Mouse (Mus musculus) spleen, postnatal 10 days (tissue): ENCODE measurements around the gene F5.
"Not testable (repeated sequence)": the region's sequence is repeated elsewhere in the genome, so short reads cannot be mapped to it uniquely, and the experiment has no call there.

Source experiments
- DNase-seq, 2 experiments: peaks; one replicate each; pipeline ENCODE4 v3.0.0; 2021 to 2022; ENCODE audit warnings: low spot score in 2 of 2

The F5 gene

DNA sequence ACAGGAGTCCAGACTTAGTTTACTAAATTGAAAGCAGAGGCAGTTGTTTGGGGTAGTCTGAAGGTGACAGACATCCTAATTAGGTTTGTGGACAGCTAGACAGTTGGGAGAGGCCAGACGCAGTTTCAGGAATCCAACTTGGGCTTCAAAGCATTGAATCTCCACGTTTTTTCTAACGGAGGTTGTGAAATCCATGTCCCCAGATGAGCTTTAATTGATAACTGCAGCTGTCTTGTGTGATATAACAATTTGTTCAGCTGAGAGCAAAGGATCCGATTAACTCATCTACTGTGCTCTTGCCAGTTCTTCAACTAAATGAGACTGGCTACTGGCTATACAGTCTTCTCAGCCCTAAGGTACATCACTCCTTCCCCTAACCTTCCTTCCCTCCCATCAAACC is 6.9 kb downstream of the F5 start:
- DNase-seq, result no peak

DNA sequence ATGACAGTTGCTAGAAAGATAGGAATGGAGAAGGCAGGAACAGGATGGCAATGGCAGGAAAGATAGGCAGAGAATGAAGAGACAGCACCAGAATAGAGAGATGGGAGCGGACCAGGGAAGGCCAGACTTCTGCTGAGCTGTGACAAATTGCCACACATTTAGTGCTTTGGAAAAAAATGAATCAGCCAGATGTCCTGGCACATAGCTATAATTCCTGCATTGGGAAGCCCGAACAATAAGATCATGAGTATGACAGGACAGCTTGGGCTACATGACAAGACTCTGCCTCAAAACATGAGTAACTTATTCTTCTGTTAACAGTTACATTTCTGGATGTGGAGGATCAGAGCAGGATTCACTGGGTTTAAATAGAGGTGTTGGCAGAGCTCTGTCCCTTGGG is 8.1 kb downstream of the F5 start:
- DNase-seq, result no peak

DNA sequence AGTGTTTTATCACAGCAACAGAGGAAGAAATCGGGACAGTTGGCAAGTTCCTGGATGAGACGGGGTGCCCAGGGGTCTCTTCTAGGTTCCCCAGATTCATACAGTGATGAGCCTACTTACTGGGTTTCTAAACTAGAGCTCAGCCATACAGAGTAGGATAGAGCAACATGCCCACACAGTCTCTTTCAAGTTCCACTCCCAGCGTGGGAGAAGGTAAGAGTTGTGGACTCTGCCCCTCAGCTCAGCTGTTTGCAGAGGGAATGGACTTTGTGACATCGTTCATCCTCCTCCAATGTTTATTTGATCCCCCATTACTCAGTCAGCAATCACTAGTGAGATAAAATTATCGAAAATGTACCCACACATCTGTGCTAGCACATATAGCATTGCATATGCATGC is 11.1 kb downstream of the F5 start:
- no peak for DNase-seq

DNA sequence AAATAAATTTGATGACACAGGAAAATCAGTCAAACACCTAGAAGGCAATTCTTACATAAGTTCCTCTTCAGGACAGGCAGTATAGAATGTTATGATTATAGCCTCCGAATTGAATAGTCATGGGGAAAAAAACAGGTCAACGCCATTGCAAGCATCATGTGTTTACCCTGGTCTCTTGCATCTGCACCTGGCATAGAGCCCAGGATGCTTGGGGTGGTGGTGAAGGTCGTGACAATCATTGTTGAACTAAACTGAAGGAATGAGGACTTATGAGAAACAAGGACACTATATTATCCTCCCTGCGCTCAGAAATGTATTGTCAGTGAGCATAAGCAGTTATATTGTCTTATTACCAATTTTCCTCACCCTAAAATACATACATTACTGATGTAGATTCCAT is 17.2 kb downstream of the F5 start:
- no peak for DNase-seq

DNA sequence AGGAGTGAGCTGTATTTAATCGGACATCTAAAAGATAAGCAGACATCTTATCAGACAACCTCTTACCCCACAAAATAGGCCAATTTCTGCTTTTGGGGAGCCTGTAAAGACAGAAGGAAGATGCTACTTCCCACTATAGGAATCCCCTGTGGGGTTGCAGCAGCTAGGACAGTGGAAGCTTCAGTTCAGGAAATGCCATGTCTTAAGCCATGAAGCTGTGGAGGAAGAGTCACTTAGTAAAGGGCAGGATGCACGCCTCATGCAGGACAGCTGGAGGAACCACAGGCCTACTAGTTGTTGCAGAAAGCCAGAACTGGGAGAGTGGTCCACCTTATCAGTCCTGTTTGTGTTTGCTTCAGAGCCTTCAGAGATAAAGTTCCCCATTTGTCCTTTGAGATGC is 18.8 kb downstream of the F5 start:
- DNase-seq, result no peak

DNA sequence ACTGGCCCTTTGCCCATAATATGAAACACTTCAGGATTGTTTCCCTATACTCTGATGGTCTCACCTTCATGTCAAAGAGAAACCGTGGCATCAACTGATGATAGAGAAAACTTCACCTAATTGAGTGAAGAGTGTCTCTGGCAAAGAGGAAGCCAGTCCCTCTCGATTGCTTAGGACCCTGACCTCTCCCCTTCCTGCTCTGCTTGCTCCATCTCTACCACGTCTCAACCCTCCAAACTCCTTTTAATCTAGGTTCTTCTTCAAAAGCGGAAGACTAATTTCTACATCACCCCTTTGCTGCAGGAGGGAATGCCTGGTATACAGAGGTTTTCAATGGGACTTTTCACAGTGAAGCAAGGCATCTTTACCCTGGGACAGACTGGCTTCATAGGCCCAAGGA is 21.5 kb downstream of the F5 start:
- no peak for DNase-seq

DNA sequence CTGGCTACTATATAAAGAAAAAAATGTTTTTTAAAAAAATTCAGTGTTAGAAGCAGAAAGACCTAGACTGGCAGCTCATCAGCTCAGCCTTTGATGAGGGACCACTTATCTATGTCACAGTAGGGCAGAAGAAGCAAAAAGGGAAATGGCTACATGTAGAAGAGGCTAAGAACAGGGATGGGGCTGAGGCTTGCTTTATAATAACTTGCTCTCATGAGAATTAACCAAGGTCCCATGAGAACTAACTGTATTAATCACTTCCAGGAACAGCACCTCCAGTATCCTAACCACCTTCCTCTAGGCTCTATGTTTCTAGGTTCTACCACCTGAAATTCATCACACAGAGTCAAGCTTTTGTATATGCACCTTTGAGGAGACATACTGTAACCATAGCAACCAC is 25.2 kb downstream of the F5 start:
- no peak for DNase-seq

DNA sequence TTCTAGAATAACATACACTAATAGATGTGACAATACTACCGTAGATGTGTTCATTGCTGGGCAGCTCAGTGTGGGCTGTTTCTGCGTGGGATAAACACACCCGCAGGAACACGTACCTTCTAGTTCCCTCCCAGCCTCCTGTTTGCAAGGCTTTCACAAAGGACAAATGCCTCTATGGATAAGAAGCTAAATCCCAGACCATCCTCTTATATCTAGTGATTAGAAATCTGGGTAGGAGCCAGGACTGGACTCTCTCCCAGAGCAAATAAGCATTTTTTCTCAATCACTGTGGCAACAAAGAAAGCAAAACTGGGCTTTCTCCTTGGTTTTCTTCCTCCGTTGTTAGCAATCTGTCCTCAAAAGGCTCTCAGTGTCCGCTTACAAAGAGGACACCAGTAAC is 26.8 kb downstream of the F5 start:
- no peak for DNase-seq

DNA sequence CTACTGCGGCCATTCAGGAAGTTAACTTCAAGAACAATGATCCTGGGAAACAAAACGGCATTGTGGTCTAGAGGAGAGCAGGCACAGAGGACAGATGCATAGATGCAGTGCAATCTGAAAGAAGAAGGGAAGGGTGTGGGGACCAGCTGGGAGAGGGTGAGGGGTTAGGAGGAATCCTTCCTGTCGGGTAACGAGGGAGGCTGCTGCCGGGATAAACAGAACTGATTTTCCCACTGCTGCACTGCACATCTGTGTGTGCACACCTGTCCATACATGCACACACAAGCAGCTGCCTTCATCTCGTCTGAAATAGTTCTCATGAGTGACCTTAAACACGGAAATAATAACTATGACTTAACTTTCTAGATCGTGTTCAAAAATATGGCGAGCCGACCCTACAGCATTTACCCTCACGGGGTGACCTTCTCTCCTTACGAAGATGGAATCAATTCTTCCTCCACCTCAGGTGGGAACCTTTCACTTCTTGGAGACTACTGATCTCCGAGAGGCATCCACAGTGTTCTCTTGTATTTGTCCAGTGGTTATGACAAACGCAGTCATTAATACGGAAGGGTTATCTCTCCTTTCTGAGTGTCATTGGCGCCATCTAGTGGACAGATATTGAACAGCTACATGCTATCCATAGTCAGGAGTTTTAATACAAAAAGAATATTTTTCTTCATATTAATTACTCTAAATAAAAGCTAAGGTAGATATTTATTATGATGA is 32.7 kb downstream of the F5 start:
- peak; percentile 49 to 78 for DNase-seq

DNA sequence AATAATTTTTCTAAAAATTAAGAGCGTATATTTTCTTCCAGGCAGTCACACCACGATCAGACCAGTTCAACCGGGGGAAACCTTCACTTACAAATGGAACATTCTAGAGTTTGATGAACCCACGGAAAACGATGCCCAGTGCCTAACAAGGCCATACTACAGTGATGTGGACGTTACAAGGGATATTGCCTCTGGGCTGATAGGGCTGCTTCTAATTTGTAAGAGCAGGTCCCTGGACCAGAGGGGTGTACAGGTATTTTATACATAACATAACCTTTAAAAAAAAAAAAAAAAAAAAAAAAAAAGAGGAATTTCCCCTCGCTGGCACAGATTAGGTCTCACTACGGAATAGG is 33.2 kb downstream of the F5 start:
- no peak for DNase-seq

DNA sequence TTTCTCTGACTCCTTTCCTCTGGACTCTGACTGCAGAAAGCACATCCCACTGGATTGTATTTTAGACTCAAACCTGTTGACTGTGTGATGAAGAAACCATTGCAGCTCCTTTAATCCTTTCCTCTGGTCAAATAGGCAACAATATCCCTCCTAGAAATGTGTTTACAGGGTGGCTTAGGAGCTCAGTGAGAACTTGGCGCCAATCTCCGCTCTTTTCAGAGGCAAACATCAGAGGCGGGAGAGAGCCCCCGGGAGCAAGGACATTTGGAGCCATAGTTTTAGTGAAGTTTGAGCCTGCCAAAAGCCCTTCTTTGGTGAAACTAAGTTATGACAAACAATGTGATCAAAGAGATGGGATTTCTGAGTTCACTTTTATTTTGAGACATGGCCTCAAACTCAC is 33.7 kb downstream of the F5 start:
- no peak for DNase-seq

DNA sequence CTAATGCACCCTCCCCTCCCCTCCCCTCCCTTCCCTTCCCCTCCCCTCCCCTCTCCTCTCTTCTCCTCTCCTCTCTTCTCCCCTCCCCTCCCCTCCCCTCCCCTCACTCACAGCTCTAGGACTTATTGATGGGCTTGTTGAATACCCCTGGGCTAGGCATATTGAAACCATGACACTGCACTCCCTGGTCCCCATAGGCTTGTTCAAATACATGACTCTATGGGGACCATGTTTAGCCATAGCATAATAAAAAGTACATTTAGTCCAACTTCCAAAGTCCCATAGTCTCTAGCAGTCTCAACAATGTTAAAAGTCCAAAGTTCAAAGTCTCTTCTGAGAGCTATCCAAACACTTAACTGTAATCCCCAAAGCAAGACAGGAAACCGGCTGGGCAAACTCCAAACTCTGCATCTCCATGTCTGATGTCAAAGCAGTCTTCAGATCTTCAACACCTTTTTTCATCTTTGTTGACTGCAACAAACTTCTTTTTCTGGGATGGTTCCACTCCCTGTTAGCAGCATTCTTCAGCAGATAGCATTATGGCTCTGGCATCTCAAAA is 35.4 kb downstream of the F5 start:
- DNase-seq, result no peak

DNA sequence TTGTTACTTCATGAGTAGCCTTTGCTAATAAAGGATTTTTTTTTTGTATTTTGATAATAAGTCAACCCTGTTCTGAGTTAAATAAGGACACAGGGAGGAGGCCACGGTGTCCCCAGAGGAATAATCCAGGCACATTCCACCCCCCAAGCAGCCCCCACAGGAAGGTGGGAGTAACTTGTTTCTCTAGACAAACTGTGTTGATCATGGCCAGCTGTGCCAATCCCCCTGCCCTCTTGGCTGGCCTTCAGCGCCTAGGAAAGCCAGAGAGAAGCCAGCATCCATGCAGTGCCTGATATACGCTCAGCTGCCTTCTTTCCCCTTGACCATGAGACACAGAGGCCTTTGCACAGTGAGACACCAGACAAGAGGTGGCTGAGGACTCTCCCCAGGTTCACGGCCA is 47.9 kb downstream of the F5 start:
- DNase-seq, result no peak

DNA sequence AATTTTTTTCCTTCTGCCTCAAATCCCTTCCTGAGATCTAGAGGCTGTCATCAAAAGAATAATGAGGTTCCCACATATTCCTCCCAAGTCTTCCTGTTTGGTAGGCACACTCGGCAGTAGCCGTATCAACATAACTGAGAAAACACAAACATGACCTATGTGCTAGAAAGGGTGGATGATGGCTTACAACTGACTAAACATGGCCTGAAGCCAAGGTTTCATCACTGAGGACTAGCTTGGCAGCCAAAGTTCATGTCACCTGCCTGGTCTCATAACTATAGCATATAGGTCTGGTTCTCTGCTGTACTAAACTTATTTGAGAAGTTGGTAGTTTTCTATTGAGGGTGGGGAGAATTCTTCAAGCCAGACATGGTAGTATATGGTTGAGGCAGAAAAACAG is 56.8 kb downstream of the F5 start:
- DNase-seq, result no peak

DNA sequence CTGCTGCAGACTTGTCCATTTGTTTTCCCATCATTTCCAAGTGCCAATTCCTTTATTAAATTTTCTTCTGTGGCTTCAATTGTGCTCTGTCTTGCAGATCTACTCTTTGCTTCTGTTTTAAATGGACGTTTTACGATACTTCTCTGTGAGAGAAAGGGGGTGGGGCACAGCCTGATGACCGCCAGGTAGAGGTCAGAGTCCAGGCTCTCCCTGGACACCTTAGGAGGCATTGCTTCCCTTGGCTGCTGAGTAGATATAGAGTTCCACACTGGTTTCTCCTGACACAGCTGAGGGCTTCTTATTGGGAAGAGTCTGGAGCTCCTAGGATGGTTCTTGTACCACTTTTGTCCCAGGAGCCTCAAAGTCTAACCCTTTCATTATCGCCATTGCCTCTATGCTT is 59.3 kb downstream of the F5 start:
- no peak for DNase-seq

DNA sequence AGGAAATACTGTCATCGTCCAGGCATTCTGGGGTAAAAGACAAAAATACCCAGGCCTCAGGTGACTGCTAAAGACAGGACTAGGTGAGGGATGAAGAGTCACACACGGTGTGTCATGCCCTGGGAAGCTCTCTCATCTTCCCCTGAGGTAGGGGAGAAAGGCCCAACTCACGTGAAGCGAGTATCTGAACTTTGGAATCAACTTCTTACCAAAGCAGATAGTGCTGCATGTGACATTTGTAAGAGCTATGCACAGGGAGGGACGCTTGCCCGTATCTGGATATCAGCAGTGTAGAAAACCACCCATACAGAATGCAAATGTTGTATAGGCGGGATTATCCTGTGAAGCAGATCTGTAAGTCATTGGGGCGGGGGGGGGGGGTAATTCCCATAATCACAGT is 61.0 kb downstream of the F5 start:
- DNase-seq, result no peak

DNA sequence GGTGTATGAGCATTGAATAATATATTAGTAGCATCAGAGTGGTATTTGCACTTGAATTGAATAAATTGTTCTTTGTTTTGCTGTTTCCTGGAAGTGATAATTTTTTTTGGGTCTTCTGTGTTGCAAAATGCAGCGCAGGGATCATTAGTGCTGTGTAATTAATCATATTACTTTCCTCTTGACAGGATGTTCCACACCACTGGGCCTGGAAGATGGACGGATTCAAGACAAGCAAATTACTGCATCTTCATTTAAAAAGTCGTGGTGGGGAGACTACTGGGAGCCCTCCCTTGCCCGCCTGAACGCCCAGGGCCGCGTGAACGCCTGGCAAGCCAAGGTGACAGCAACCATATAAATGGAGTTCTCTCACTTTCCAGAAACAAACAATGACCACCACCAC is 62.6 kb downstream of the F5 start:
- no peak for DNase-seq

DNA sequence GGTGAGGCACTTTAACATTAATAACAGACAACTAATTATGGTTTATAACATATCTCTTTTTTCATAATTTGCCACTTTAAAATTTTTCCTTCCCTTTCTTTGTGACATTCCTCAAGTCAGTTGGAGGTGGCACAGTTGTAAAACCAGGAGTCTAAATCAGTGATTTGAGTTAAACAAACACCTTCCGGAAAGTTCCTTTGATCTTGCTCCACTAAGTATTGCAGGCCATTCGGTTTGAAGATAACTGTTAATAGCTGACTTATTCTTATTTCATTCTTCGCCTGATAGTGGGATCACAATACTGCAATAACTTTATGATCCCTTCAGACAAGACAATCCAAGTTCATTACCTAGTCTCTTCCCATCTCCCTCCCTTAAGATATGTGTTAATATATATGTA is 63.5 kb downstream of the F5 start:
- DNase-seq, result no peak

DNA sequence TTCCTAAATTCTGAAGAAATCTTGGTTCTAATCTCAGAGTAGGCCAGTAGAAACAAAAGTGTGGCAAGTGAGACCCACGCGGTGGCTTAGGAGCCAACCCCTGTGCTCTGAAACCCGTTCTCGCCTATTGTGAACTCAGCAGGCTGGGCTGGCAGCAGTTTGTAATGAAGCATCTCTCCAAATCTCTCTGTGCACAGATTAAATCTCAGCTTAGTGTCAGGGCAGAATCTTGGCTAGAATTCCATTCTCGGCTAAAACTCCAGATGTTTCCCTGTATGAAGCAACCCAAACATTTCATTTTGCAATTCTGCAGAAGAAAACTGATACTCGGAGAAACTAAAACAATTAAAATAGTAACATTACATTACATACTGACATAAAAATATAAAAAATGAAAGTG is 63.9 kb downstream of the F5 start:
- DNase-seq, result no peak

DNA sequence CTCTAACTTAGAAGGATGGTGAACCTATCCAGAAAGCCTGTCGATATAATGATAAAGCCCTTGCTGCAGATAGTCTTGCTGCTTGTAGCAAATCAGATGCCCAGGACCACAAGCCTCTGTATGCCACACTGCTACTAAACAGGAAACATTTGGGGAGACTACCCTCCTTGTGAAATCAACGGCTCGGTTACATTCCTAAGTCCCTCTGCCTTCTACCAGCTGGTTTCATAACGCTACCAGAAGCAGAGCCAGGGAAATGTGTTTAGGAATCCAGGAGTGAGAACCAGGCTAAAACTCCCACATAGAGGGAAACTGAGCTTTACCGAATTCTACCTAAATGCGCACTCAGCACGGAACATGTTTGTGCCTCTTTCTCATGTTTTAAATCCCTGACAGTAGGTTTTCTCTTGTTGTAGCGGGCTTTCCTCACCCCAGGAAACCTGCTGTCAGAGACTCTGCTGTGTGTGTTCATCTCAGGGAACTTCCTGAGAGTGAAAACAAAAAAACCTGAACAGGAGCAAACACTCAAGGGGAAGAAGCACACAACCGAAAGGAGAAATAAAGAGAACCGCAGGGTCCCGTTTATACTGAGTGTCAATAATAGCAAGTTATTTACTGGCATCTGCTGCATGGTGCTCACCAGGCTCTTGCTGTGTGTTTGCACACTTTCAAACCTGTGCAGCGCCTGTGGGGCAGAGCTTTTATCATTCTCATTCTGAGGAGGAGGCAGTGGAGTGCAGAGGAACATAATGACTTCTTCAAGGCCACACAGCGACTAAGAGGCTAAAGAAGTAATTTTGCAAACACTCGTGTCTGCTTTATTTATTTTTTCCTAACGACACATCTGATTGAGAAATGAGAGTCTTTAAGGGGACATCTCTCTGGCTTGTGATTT is 66.4 kb downstream of the F5 start:
- DNase-seq, result no peak

DNA sequence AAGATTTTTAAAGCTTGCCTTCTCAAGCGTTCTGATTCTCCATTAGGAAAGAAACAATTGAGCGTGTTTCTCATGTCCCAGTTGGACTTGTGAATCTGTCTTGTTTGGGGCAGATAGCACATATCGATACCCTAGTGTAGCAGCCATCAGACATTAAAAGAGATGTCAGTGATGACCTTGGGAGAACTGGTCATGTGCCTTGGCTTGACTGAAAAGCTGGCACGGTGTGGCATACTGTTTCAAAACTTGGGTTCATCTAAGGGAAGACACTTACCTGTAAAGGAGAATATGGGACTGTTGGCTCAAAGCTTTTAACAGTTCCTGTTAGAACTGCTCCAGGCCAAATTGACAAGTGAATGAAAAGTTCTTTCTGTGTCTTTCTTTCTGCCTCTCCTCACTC is 68.6 kb downstream of the F5 start:
- DNase-seq, result no peak

DNA sequence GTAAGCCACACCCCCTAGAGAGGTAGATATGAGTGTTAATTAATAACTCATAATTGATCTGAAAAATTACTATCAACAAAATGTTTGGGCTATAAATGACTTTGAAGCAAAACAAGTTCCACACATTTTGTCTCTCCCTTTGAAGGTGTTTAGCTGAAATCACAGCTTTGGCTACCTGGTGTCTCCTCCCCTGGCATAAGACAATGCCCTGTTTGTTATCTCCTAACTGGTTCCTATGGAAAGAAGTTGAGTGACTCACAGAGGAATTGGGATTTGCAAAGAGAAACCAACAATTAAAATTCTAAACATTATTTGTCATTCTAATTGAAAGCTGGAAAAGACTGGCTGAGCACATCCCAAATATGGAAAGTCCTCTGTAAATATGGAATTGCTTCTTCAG is 71.5 kb downstream of the F5 start:
- DNase-seq, result no peak

DNA sequence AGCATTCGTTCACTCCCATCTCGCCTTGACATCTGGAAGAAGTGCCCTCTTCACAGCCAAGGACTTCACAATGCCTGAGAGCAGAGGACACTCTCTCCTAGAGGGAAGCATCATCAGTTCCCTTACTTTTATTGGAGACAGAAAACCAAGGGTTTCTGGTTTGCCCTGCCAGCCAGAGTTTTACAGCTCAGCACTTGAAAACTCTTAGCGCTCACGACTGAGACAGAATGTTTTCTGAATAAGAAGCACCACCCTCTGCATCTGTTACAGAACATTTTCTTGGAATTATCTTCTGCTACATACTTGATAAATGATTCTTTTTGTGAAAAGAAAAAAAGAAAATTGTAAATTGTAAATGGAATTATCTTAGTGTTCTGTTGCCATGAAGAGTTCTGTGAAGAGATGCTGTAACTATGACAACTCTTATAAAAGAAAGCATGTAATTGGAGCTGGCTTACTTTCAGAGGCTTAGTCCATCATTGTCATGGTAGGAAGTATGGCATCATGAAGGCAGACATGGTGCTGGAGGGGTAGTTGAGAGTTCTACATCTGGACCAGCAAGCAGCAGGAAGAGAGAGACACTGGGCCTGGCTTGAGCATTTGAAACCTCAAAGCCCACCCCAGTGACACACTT is 80.4 kb downstream of the F5 start:
- not testable (repeated sequence) for DNase-seq
